Mouse (Mus musculus) heart, postnatal 0 days (tissue): Measurements from ENCODE around the gene Agr3. TPM values are rescaled to one million over a fixed set of nuclear protein-coding genes. Genes with fewer than 3 reads are reported as not detected.
A peak's percentile ranks its signal among the peaks of the same experiment; 100 is the strongest.

Experiments used
- ATAC-seq: fragments of 200-750 bp; cut with Nextera tagmentation; 2 replicates; pipeline ENCODE4 v1.8.0; 2017; ENCODE audit warnings: low read depth, moderate number of reproducible peaks, moderate library complexity; ENCODE audit not compliant: insufficient read depth
- DNase-seq: peaks from one replicate; pipeline ENCODE4 v3.0.0-alpha.2; 2016; ENCODE audit warnings: low spot score
- H3K27ac ChIP-seq: fragments of 300-500 bp; sonication (generic); 2 replicates; pipeline ENCODE4 v1.5.1; 2014; ENCODE audit warnings: low read depth, mild to moderate bottlenecking
- H3K27me3 ChIP-seq: fragments of 300-500 bp; sonication (generic); 2 replicates; pipeline ENCODE4 v1.6.1; 2014; ENCODE audit warnings: low read length, mixed read lengths; ENCODE audit not compliant: control insufficient read depth, insufficient read depth
- H3K36me3 ChIP-seq: fragments of 300-500 bp; sonication (generic); replicated peaks from 2 replicates; pipeline ENCODE4 v1.6.1; 2014; ENCODE audit warnings: low read length, mixed read lengths; ENCODE audit not compliant: control insufficient read depth, insufficient read depth
- H3K4me1 ChIP-seq: fragments of 300-500 bp; sonication (generic); 2 replicates; pipeline ENCODE4 v1.6.1; 2014; ENCODE audit warnings: antibody characterized with exemption; ENCODE audit not compliant: control insufficient read depth, insufficient read depth
- H3K4me2 ChIP-seq: fragments of 300-500 bp; sonication (generic); 2 replicates; pipeline ENCODE4 v1.6.1; 2014; ENCODE audit warnings: low read depth, mild to moderate bottlenecking, low read length, moderate library complexity
- H3K4me3 ChIP-seq: fragments of 300-500 bp; sonication (generic); 2 replicates; pipeline ENCODE4 v1.5.1; 2014; ENCODE audit warnings: low read depth, low read length
- H3K9ac ChIP-seq: fragments of 300-500 bp; sonication (generic); replicated peaks from 2 replicates; pipeline ENCODE4 v1.6.1; 2014; ENCODE audit warnings: low read depth, low read length, mixed read lengths
- H3K9me3 ChIP-seq: fragments of 300-500 bp; sonication (generic); replicated peaks from 2 replicates; pipeline ENCODE4 v1.6.1; 2016; ENCODE audit warnings: low read length; ENCODE audit not compliant: control insufficient read depth
- CTCF ChIP-seq: IDR thresholded peaks from 2 replicates; pipeline ENCODE4 v1.5.1; 2016; ENCODE audit warnings: antibody characterized with exemption, control low read depth, low read depth
- EP300 ChIP-seq: IDR thresholded peaks from 2 replicates; pipeline ENCODE4 v1.6.1; 2016; ENCODE audit warnings: antibody characterized with exemption, low read depth
- WGBS: fragments of 180-500 bp; shearing (Covaris S2); extraction: QIAGEN DNeasy Blood & Tissue Kit; methylation state at CpG from one replicate; pipeline ENCODE4 v1.1.7; 2014; 5-methylcytosine and 5-hydroxymethylcytosine counted together
- polyA plus RNA-seq: library from polyadenylated mRNA; unstranded; fragments of >200 nt; fragmentation: Nextera tagmentation; extraction: Ambion mirVana; gene quantifications from 2 replicates; pipeline ENCODE4 v1.2.1, GENCODE M21; 2015
- total RNA-seq: library from RNA; depleted of rRNA; stranded (reverse); fragments of >200 nt; gene quantifications from 2 replicates; pipeline ENCODE4 v1.2.3, GENCODE M21; 2014; ENCODE audit warnings: low replicate concordance; rRNA removed

Gene Agr3
- total RNA-seq, result not detected in 2 replicates
- polyA plus RNA-seq, result 0.19 TPM in 1 of 2 replicates, not detected in the other

DNA sequence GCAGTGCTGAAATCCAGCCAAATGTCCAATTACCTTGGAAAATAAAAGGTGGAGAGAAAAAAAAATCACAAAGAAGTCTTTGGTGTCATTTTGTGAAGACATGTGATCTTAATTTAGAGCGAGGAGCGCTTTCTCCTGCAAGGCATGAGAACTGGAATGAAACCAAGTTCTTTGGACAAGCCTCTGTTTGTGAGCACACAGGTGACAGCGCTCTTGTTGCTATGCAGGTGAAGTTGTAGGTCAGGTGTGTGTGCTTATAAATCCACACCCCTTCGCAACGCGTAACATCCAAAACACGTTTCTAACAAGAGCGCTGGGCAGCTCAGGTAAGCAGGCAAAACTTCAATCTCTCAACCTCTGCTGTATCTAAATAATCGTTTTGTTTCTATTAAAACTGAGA lies at the start of gene Agr3:
TSS of gene Agr3 (plus strand) at position 219 of the 400 bp plus-strand sequence.
- 89% methylated on average over 9 of the region's 9 CpGs for WGBS
- H3K4me3 ChIP-seq, result no peak within 1 kb of the TSS
- ATAC-seq (no peak), DNase-seq (no peak)
- no peaks in the 10 kb centered on the region for H3K36me3 ChIP-seq
- no peak within 1 kb of the TSS for H3K9ac ChIP-seq
- no peaks in the 10 kb centered on the region for H3K27me3 ChIP-seq
- no peaks in the 10 kb centered on the region for H3K4me1 ChIP-seq
- no peak within 1 kb of the TSS for H3K4me2 ChIP-seq
- no peak for TF ChIP-seq EP300
- TF ChIP-seq CTCF, result no peak
- no peak within 1 kb of the TSS for H3K27ac ChIP-seq
- H3K9me3 ChIP-seq, result no peaks in the 10 kb centered on the region

GRCm38 (mm10) chr12:35884892-35885558 lies 40.4 kb upstream of the Agr3 start:
- H3K4me2 ChIP-seq, result no peak overlapping the region
- peak; percentile 53 for TF ChIP-seq CTCF
- no peak for TF ChIP-seq EP300
- no peak overlapping the region for H3K27ac ChIP-seq
- H3K4me3 ChIP-seq, result no peak overlapping the region
- H3K9ac ChIP-seq, result no peak overlapping the region
- no peaks in the 10 kb centered on the region for H3K36me3 ChIP-seq
- H3K27me3 ChIP-seq, result no peaks in the 10 kb centered on the region
- no peaks in the 10 kb centered on the region for H3K9me3 ChIP-seq
- H3K4me1 ChIP-seq, result no peaks in the 10 kb centered on the region
- ATAC-seq, result no peak
- DNase-seq, result no peak
- WGBS, result 44% methylated on average over 9 of the region's 9 CpGs

GRCm38 (mm10) chr12:35889383-35889782 lies 36.0 kb upstream of the Agr3 start:
- 69% methylated on average over 2 of the region's 2 CpGs for WGBS
- no peaks in the 10 kb centered on the region for H3K27me3 ChIP-seq
- no peaks in the 10 kb centered on the region for H3K9me3 ChIP-seq
- no peak overlapping the region for H3K4me2 ChIP-seq
- no peak for ATAC-seq
- no peaks in the 10 kb centered on the region for H3K36me3 ChIP-seq
- H3K4me3 ChIP-seq, result no peak overlapping the region
- no peak for TF ChIP-seq EP300
- no peak for TF ChIP-seq CTCF
- no peaks in the 10 kb centered on the region for H3K4me1 ChIP-seq
- no peak overlapping the region for H3K27ac ChIP-seq
- H3K9ac ChIP-seq, result no peak overlapping the region
- DNase-seq, result no peak

DNA sequence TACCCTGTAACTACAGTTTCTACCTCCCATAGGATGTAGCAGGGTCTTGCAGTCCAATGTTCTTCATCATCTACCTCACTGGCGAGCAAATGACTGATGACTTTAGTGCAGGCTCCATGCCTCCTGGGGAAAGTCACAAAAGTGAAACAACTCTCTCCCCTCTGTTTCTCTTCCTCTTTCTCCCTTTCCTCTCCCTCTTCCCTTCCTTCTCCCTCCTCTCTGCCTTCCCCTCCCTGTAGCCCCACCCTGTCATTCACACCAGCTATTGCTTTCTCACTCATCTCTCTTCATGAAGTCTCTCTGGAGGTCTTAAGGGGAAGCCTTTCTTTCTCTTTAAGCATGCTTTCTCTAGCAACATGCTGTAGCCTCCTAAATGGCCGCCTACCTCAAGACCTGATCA lies 34.7 kb upstream of the Agr3 start:
- no peak for TF ChIP-seq EP300
- TF ChIP-seq CTCF, result no peak

GRCm38 (mm10) chr12:35894304-35894900 lies 31.0 kb upstream of the Agr3 start:
- Histone ChIP-seq H3K36me3 (no peaks in the 10 kb centered on the region), H3K9ac (no peak overlapping the region), H3K27me3 (no peaks in the 10 kb centered on the region), H3K9me3 (no peaks in the 10 kb centered on the region), H3K27ac (no peak overlapping the region), H3K4me3 (no peak overlapping the region), H3K4me1 (no peaks in the 10 kb centered on the region), H3K4me2 (no peak overlapping the region)
- TF ChIP-seq CTCF (no peak), EP300 (no peak)
- ATAC-seq (no peak), DNase-seq (no peak)
- 39% methylated on average over 6 of the region's 6 CpGs for WGBS

More for the DNA sequence above, 34.7 kb upstream of the Agr3 start:
- Histone ChIP-seq H3K4me2 (no peak overlapping the region), H3K36me3 (no peaks in the 10 kb centered on the region), H3K9ac (no peak overlapping the region), H3K27me3 (no peaks in the 10 kb centered on the region), H3K9me3 (no peaks in the 10 kb centered on the region), H3K4me1 (no peaks in the 10 kb centered on the region), H3K27ac (no peak overlapping the region), H3K4me3 (no peak overlapping the region)
- ATAC-seq (no peak), DNase-seq (no peak)
- 56% methylated on average over 2 of the region's 2 CpGs for WGBS
